In the genomic region with DNA sequence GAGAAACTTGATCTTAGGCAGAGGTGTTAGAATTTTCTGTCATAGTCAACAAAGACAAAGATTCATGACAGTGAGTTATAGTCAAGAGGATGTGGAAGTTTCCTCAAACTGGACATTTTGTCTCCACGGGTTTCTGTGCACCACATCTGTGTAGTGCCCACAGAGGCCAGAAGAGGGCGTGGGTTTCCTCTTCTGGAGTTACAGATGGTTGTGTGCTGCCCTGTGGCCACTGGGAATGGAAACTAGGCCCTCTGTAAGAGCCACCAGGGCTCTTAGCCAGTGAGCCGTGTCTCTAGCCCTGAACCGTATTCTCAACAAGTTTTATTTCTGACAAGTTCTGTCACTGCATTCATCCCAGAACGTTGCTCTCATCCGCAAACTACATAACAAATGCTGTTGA, we compare ENCODE assay signal across 21 mouse cellular contexts. TPM values are rescaled to one million over a fixed set of nuclear protein-coding genes. Genes with fewer than 3 reads are reported as not detected.
DNase-seq lines count a peak whose midpoint lies in the region; ATAC-seq and TF ChIP-seq lines count a peak whose summit lies in the region.
"Had no signal": no experiment of that assay in that cellular context is flagged by ENCODE, and none has a peak within 500 bp of the region (broad histone marks: within the 10 kb centered on the region; RNA-seq: fewer than 3 reads in every experiment).

No protein-coding gene starts in this region.

- H3K9me3 ChIP-seq in midbrain, postnatal 0 days (ENCODE audit: low read length), result no peaks in the 10 kb centered on the region
- no peaks in the 10 kb centered on the region for H3K9me3 ChIP-seq in midbrain, embryonic 13.5 days
- no peaks in the 10 kb centered on the region for H3K9me3 ChIP-seq in limb, embryonic 10.5 days (replicated peaks)
- H3K9me3 ChIP-seq: embryonic facial prominence, embryonic 12.5 days; kidney, embryonic 15.5 days had no signal

- H3K36me3 ChIP-seq in midbrain, postnatal 0 days (ENCODE audit: insufficient read depth, low read length), result no peaks in the 10 kb centered on the region
- no peaks in the 10 kb centered on the region for H3K36me3 ChIP-seq in midbrain, embryonic 13.5 days
- no peaks in the 10 kb centered on the region for H3K36me3 ChIP-seq in limb, embryonic 10.5 days
- H3K36me3 ChIP-seq: embryonic facial prominence, embryonic 12.5 days; kidney, embryonic 15.5 days had no signal

- ATAC-seq in midbrain, postnatal 0 days (ENCODE audit: low FRiP score), result no peak
- no peak for ATAC-seq in midbrain, embryonic 13.5 days
- ATAC-seq: activated CD4-positive, CD25-positive, alpha-beta regulatory T cell, adult 4 months had no signal

- H3K27ac ChIP-seq in gastrocnemius, adult 2 months, result peak overlapping the region; percentile 63
- H3K27ac ChIP-seq in midbrain, postnatal 0 days (ENCODE audit: low read depth, low read length), result no peak overlapping the region
- H3K27ac ChIP-seq in midbrain, embryonic 13.5 days, result no peak overlapping the region
- H3K27ac ChIP-seq in limb, embryonic 10.5 days, result no peak overlapping the region
- H3K27ac ChIP-seq: embryonic facial prominence, embryonic 12.5 days; kidney, embryonic 15.5 days; macrophage had no signal

- intact Hi-C loops in gastrocnemius, adult 2 months (cut with DNase I), result no loop called here

- peak; percentile 28; the same call in 1 of the 2 replicates for TF ChIP-seq CTCF in gastrocnemius, adult 2 months (IDR thresholded peaks at IDR 0.05)
- peak; percentile 46 for TF ChIP-seq CTCF in midbrain, postnatal 0 days (IDR thresholded peaks at IDR 0.05)

- H3K4me1 ChIP-seq in midbrain, postnatal 0 days (ENCODE audit: insufficient read depth, low read length), result no peaks in the 10 kb centered on the region
- H3K4me1 ChIP-seq in midbrain, embryonic 13.5 days (replicated peaks), result peaks cover 13% of the 10 kb centered on the region; the same call in 1 of the 2 replicates
- H3K4me1 ChIP-seq in limb, embryonic 10.5 days, result peaks cover 30% of the 10 kb centered on the region

- no peak overlapping the region for H3K4me2 ChIP-seq in midbrain, postnatal 0 days (ENCODE audit: low read depth, low read length, poor library complexity, severe bottlenecking)
- no peak overlapping the region for H3K4me2 ChIP-seq in midbrain, embryonic 13.5 days (replicated peaks)
- H3K4me2 ChIP-seq: embryonic facial prominence, embryonic 12.5 days; kidney, embryonic 15.5 days; liver, embryonic 11.5 days had no signal

- H3K9ac ChIP-seq in midbrain, postnatal 0 days (replicated peaks; ENCODE audit: low read length, poor library complexity, severe bottlenecking), result no peak overlapping the region
- H3K9ac ChIP-seq in midbrain, embryonic 13.5 days (replicated peaks), result no peak overlapping the region
- H3K9ac ChIP-seq: embryonic facial prominence, embryonic 12.5 days; kidney, embryonic 15.5 days had no signal

- peak; percentile 26 for DNase-seq in gastrocnemius, adult 2 months
- no peak for DNase-seq in gastrocnemius, adult 18-20 months (ENCODE audit: low spot score)
- DNase-seq in kidney, postnatal 10 days, result peak; percentile 23
- no peak for DNase-seq in kidney, adult 8-10 months
- no peak for DNase-seq in midbrain, postnatal 0 days (ENCODE audit: low spot score)
- DNase-seq in limb, embryonic 10.5 days (ENCODE audit: low spot score), result peak; percentile 37
- no peak for DNase-seq in ovary, postnatal 14 days (ENCODE audit: low spot score)
- DNase-seq: B cell, adult 2 months; cerebellum, postnatal 36 days; midbrain, embryonic 14.5 days; right cerebral cortex, postnatal 25 days; thymus, adult 2 months had no signal

- no peak overlapping the region for H3K4me3 ChIP-seq in gastrocnemius, adult 2 months
- H3K4me3 ChIP-seq in midbrain, postnatal 0 days (ENCODE audit: low read depth, low read length), result no peak overlapping the region
- no peak overlapping the region for H3K4me3 ChIP-seq in midbrain, embryonic 13.5 days (replicated peaks)
- H3K4me3 ChIP-seq in limb, embryonic 10.5 days, result no peak overlapping the region
- H3K4me3 ChIP-seq: embryonic facial prominence, embryonic 12.5 days; kidney, embryonic 15.5 days had no signal

- 59% methylated on average over 6 of the region's 6 CpGs for WGBS in midbrain, postnatal 0 days
- WGBS in midbrain, embryonic 13.5 days, result 60% methylated on average over 6 of the region's 6 CpGs
- 62% methylated on average over 6 of the region's 6 CpGs for WGBS in limb, embryonic 10.5 days

- no peaks in the 10 kb centered on the region for H3K27me3 ChIP-seq in midbrain, postnatal 0 days (ENCODE audit: insufficient read depth, low read length)
- H3K27me3 ChIP-seq in midbrain, embryonic 13.5 days, result no peaks in the 10 kb centered on the region
- 0 out of 2 replicates have a peak, but pooled peaks cover 4% of the 10 kb centered on the region for H3K27me3 ChIP-seq in limb, embryonic 10.5 days (ENCODE audit: low read depth, poor library complexity, severe bottlenecking)
- H3K27me3 ChIP-seq: embryonic facial prominence, embryonic 12.5 days; kidney, embryonic 15.5 days had no signal

RNA-seq across cellular contexts. Expression of gene C2cd4a, which starts 21.6 kb away (rescaled TPM):
- not detected for total RNA-seq in gastrocnemius, adult 2 months (2021)
- total RNA-seq in gastrocnemius, adult 18-20 months (2021), result not detected
- 0.71 and 0.99 TPM in 2 replicates for total RNA-seq in midbrain, postnatal 0 days (2014; rRNA removed)
- polyA plus RNA-seq in midbrain, postnatal 0 days (2015; fragmentation: Nextera tagmentation; extraction: Ambion mirVana), result 0.68 and 0.70 TPM in 2 replicates
- polyA plus RNA-seq in midbrain, embryonic 13.5 days (2015; fragmentation: Nextera tagmentation; extraction: Ambion mirVana), result 0.15 and 0.23 TPM in 2 replicates
- 0.31 and 0.33 TPM in 2 replicates for polyA plus RNA-seq in limb, embryonic 10.5 days (2016; fragmentation: Nextera tagmentation; extraction: Ambion mirVana)
- total RNA-seq: adrenal gland, postnatal 36 days; granulocyte monocyte progenitor cell, adult 5-6 weeks; heart, postnatal 25 days had no signal
- polyA plus RNA-seq: activated CD4-positive, CD25-positive, alpha-beta regulatory T cell, adult 4 months; macrophage had no signal

RNA-seq across cellular contexts. Expression of gene Vps13c, which starts 29.7 kb away (rescaled TPM):
- 10 to 100 TPM; 26.1 to 32.9 TPM for total RNA-seq in gastrocnemius, adult 2 months (2021)
- 10 to 100 TPM; 25.8 to 26.2 TPM for total RNA-seq in gastrocnemius, adult 18-20 months (2021)
- 31.5 and 42.8 TPM in 2 replicates for total RNA-seq in midbrain, postnatal 0 days (2014; rRNA removed)
- 6.8 and 8.4 TPM in 2 replicates for polyA plus RNA-seq in midbrain, postnatal 0 days (2015; fragmentation: Nextera tagmentation; extraction: Ambion mirVana)
- polyA plus RNA-seq in midbrain, embryonic 13.5 days (2015; fragmentation: Nextera tagmentation; extraction: Ambion mirVana), result 10.0 and 10.5 TPM in 2 replicates
- 2.3 and 2.7 TPM in 2 replicates for polyA plus RNA-seq in limb, embryonic 10.5 days (2016; fragmentation: Nextera tagmentation; extraction: Ambion mirVana)

RNA-seq across cellular contexts. Expression of gene C2cd4b, which starts 51.3 kb away (rescaled TPM):
- total RNA-seq in gastrocnemius, adult 2 months (2021), result not detected
- not detected for total RNA-seq in gastrocnemius, adult 18-20 months (2021)
- 4.2 and 5.1 TPM in 2 replicates for total RNA-seq in midbrain, postnatal 0 days (2014; rRNA removed)
- polyA plus RNA-seq in midbrain, postnatal 0 days (2015; fragmentation: Nextera tagmentation; extraction: Ambion mirVana), result 3.0 and 3.2 TPM in 2 replicates
- polyA plus RNA-seq in midbrain, embryonic 13.5 days (2015; fragmentation: Nextera tagmentation; extraction: Ambion mirVana), result 0.20 and 0.44 TPM in 2 replicates
- polyA plus RNA-seq in limb, embryonic 10.5 days (2016; fragmentation: Nextera tagmentation; extraction: Ambion mirVana), result 0.14 TPM in 1 of 2 replicates, not detected in the other
- total RNA-seq: granulocyte monocyte progenitor cell, adult 5-6 weeks had no signal
- polyA plus RNA-seq: activated CD4-positive, CD25-positive, alpha-beta regulatory T cell, adult 4 months; liver, embryonic 11.5 days; macrophage had no signal

Comparison
In these comparisons a context has a peak if more than half of its experiments do, and no peak if none do; other contexts are left out.
1. DNase-seq: peak in gastrocnemius, adult 2 months (single experiment), kidney, postnatal 10 days (single experiment) and limb, embryonic 10.5 days (single experiment); none in gastrocnemius, adult 18-20 months (single experiment), kidney, adult 8-10 months (0 of 2), midbrain, postnatal 0 days (single experiment) and ovary, postnatal 14 days (single experiment).